Mouse (Mus musculus): ENCODE measurements around the gene Erc2. TPM values are rescaled to one million over a fixed set of nuclear protein-coding genes. Genes with fewer than 3 reads are reported as not detected.

The Erc2 gene
- polyA plus RNA-seq, 1 experiment from 2014 or later = 8.1 TPM

DNA sequence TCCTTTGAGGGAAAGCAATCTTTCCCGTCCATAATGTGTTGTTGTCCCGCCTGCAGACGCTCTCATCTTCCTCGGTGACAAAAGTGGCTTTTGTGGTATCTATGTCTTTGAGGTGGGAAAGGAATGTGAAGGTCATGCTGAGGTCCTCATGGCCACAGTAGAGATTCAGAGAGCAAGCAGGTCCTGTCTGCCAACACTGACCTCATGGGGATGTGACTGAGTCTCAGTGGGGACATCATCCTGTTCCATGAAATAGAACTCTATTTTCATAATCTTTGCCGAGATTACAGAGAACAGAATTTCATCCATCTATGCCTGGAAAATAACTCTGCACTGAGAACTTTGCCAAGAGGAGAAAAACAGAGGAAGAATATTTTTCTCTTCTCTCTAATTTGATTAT lies 324.0 kb downstream of the Erc2 start:
- H3K4me2 ChIP-seq = no peak overlapping the region
- H3K9me3 ChIP-seq = no peaks in the 10 kb centered on the region
- ATAC-seq (ENCODE audit: insufficient number of reproducible peaks, insufficient read depth, low FRiP score, low TSS enrichment, low read depth) = no peak
- peaks cover 9% of the 10 kb centered on the region for H3K4me1 ChIP-seq (replicated peaks)
- WGBS = 83% methylated on average over 5 of the region's 5 CpGs
- H3K36me3 ChIP-seq = no peaks in the 10 kb centered on the region
- no peaks in the 10 kb centered on the region for H3K27me3 ChIP-seq
- no peak overlapping the region for H3K9ac ChIP-seq (replicated peaks)
- no peak overlapping the region for H3K27ac ChIP-seq
- H3K4me3 ChIP-seq (replicated peaks) = no peak overlapping the region

DNA sequence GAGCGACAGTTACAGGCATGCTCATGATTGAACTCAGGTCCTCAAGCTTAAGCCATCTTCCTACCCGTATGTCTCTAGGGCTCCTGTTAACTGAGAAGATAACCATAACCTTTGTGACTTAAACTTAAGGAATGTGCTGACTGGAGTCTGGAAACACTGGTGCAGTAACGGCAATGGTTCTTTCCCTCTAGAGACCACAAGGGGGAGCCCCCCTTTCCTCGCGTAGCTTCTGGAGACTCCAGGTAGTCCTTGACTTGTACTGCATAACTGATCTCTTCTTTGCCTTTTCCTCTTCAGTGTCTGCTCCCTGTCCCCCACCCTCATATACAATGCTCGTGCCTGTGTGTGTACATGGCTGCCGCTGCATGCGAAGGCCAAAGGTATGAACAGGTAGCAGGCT lies 326.2 kb downstream of the Erc2 start:
- H3K9me3 ChIP-seq = no peaks in the 10 kb centered on the region
- H3K9ac ChIP-seq (replicated peaks) = no peak overlapping the region
- H3K4me3 ChIP-seq (replicated peaks) = no peak overlapping the region
- no peak overlapping the region for H3K4me2 ChIP-seq
- no peak overlapping the region for H3K27ac ChIP-seq
- peaks cover 12% of the 10 kb centered on the region for H3K4me1 ChIP-seq (replicated peaks)
- WGBS = 72% methylated on average over 8 of the region's 8 CpGs
- no peak for ATAC-seq (ENCODE audit: insufficient number of reproducible peaks, insufficient read depth, low FRiP score, low TSS enrichment, low read depth)
- no peaks in the 10 kb centered on the region for H3K27me3 ChIP-seq
- no peaks in the 10 kb centered on the region for H3K36me3 ChIP-seq

DNA sequence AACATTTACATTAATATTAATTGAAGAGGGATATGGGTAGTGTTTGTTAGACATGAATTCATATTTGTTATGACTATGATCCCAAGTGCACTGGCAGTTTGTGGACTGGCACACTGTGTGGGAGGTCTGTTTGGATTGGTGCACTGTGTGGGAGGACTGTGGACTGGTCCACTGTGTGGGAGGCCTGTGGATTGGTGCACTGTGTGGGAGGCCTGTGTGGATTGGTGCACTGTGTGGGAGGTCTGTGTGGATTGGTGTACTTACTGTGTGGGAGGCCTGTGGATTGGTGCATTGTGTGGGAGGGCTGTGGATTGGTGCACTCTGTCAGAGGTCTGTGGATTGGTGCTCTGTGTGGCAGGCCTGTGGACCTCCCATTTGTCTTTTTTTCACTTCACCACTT lies 331.6 kb downstream of the Erc2 start:
- Histone ChIP-seq H3K4me1 (replicated peaks) (peaks cover 3% of the 10 kb centered on the region; the same call in 1 of the 2 replicates), H3K9ac (replicated peaks) (no peak overlapping the region), H3K27ac (no peak overlapping the region), H3K36me3 (no peaks in the 10 kb centered on the region), H3K4me3 (replicated peaks) (no peak overlapping the region), H3K27me3 (0 out of 2 replicates have a peak, but pooled peaks cover 2% of the 10 kb centered on the region), H3K4me2 (no peak overlapping the region), H3K9me3 (0 out of 2 replicates have a peak, but pooled peaks cover under 1% of the 10 kb centered on the region)
- ATAC-seq (ENCODE audit: insufficient number of reproducible peaks, insufficient read depth, low FRiP score, low TSS enrichment, low read depth) = peak; percentile 31; the same call in 1 of the 2 replicates

DNA sequence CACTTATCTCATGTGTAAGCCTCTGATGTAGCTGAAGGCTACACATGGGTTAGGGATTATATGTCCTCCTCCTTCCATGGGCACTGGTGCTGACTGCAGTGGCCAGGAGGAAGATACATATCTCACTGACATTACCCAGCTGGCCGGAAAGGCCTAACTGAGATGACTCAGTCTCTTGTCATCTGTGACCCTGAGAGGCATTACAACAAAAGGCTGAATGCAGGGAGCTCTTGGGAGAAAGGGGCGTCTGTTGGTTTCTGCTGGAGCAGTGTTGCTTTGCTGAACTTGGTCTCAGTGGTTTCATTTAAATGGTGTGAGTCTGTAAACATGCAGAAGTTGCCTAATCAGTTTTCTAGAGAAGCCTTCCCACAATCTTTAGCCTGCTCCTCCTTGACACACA lies 334.6 kb downstream of the Erc2 start:
- H3K27me3 ChIP-seq = 0 out of 2 replicates have a peak, but pooled peaks cover 2% of the 10 kb centered on the region
- WGBS = 73% methylated on average over 2 of the region's 2 CpGs

DNA sequence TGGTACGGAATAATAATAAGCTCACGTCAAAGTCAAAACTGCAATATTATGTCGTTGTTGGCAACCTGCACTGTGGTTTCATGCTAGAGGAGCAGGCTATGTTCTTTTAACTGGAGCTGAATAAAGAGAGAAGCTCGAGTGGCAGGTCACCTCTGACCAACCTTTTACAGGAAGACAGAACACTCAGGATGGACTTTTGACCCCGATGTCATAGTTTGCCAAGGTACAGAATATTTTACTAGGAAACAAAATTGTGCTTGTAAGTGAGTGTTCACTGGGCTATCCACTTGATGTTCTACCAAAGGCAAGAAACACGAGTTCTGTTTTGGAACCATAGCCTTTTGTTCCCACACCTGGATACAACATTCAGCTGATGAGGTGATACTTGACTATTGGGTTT lies 351.5 kb downstream of the Erc2 start:
- no peak for ATAC-seq (ENCODE audit: insufficient number of reproducible peaks, insufficient read depth, low FRiP score, low TSS enrichment, low read depth)
- no peaks in the 10 kb centered on the region for H3K27me3 ChIP-seq
- no peak overlapping the region for H3K4me3 ChIP-seq (replicated peaks)
- no peaks in the 10 kb centered on the region for H3K36me3 ChIP-seq
- WGBS = 84% methylated on average over 6 of the region's 6 CpGs
- no peaks in the 10 kb centered on the region for H3K4me1 ChIP-seq (replicated peaks)
- no peaks in the 10 kb centered on the region for H3K9me3 ChIP-seq
- H3K4me2 ChIP-seq = no peak overlapping the region
- H3K9ac ChIP-seq (replicated peaks) = no peak overlapping the region
- H3K27ac ChIP-seq = no peak overlapping the region

More for the DNA sequence above, 334.6 kb downstream of the Erc2 start:
- H3K9ac ChIP-seq (replicated peaks) = no peak overlapping the region
- no peak overlapping the region for H3K4me2 ChIP-seq
- H3K9me3 ChIP-seq = 0 out of 2 replicates have a peak, but pooled peaks cover 5% of the 10 kb centered on the region
- H3K27ac ChIP-seq = no peak overlapping the region
- H3K4me3 ChIP-seq (replicated peaks) = no peak overlapping the region
- no peak for ATAC-seq (ENCODE audit: insufficient number of reproducible peaks, insufficient read depth, low FRiP score, low TSS enrichment, low read depth)
- H3K4me1 ChIP-seq (replicated peaks) = peaks cover 3% of the 10 kb centered on the region; the same call in 1 of the 2 replicates
- no peaks in the 10 kb centered on the region for H3K36me3 ChIP-seq

DNA sequence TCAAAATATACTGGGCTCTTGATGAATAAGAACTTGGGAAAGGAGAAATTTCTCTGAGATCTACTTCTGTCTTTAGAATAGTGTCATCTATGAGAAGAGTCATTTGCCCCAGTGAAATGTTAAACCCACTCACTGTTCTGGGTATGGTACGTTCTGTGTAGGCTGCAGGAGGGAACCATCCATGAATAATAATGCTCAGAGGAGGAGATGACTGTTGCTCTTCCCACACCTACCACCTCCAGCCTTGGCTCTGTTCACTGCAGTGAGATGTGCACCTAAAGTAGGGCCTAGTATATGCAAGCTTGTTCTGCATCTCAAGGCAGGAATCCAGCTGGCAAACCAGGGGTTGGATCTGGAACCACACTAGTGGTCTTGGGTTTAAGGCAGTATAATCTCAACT lies 353.4 kb downstream of the Erc2 start:
- WGBS = 80% methylated on average over 1 of the region's 1 CpGs
- Histone ChIP-seq H3K27me3 (no peaks in the 10 kb centered on the region), H3K27ac (no peak overlapping the region), H3K9ac (replicated peaks) (no peak overlapping the region), H3K4me1 (replicated peaks) (no peaks in the 10 kb centered on the region), H3K36me3 (no peaks in the 10 kb centered on the region), H3K4me3 (replicated peaks) (no peak overlapping the region), H3K4me2 (no peak overlapping the region), H3K9me3 (no peaks in the 10 kb centered on the region)
- ATAC-seq (ENCODE audit: insufficient number of reproducible peaks, insufficient read depth, low FRiP score, low TSS enrichment, low read depth) = no peak

DNA sequence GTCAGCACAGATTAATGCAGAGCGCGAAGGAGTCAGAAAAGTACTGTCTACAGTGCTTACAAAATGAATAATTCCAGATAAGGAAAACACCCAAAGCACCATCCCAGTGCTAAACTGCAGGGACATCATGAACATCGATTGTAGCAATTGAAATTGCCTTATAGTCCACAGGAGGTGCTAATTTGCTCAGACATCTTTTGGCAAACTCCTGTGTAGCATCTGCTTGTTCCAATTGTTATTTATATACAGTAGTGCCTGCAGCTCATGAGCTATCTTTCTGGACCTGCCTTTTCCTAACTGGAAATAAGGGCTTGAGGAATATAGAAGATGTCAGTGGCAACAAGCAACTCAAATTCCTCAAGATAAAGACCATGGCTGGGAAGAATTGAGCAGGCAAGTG lies 362.5 kb downstream of the Erc2 start:
- Histone ChIP-seq H3K9ac (replicated peaks) (no peak overlapping the region), H3K9me3 (no peaks in the 10 kb centered on the region), H3K4me3 (replicated peaks) (no peak overlapping the region), H3K4me1 (replicated peaks) (no peaks in the 10 kb centered on the region), H3K4me2 (no peak overlapping the region), H3K36me3 (no peaks in the 10 kb centered on the region), H3K27me3 (no peaks in the 10 kb centered on the region; the same call in 1 of the 2 replicates), H3K27ac (no peak overlapping the region)
- no peak for ATAC-seq (ENCODE audit: insufficient number of reproducible peaks, insufficient read depth, low FRiP score, low TSS enrichment, low read depth)
- WGBS = 73% methylated on average over 3 of the region's 3 CpGs

DNA sequence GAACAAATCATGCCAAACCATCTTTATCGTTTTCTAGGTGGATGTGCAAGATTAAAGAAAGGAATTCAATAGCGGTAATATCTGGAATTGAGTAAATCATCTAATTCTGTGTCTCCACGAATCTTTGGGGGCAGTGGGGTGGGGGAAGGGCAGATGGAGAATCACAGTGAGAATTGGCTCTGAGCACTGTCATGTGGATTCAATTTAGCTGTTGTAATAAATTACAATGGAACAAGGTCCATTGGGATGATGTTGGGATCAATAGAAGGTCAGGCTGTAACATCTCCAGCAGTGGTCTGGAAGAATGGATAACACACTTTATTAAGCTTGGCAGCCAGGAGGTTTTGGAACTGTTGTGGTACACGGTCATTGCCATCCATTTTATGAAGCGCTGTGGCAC lies 363.0 kb downstream of the Erc2 start:
- Histone ChIP-seq H3K4me2 (no peak overlapping the region), H3K27me3 (no peaks in the 10 kb centered on the region; the same call in 1 of the 2 replicates), H3K27ac (no peak overlapping the region), H3K9me3 (no peaks in the 10 kb centered on the region), H3K4me3 (replicated peaks) (no peak overlapping the region), H3K4me1 (replicated peaks) (no peaks in the 10 kb centered on the region), H3K9ac (replicated peaks) (no peak overlapping the region), H3K36me3 (no peaks in the 10 kb centered on the region)
- no peak for ATAC-seq (ENCODE audit: insufficient number of reproducible peaks, insufficient read depth, low FRiP score, low TSS enrichment, low read depth)
- 48% methylated on average over 5 of the region's 5 CpGs for WGBS

DNA sequence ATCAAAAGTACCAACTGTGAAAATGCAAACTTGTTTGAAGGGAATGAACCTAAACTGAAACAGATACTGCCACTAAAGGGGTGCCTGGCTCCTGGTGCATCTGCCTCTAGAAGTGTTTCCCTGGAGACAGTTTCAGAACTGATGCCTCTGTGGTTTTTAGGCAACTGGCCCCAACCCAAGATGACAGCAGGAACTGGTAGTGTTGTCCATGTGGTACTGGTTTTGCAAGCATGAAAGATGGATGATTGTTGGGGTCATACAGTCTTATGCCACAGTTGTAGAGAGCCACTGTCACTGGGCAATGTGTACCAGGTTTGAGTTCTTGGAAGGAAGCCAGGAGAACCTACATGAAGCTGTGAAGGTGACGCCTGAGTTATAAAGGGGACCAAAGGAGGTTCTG lies 365.2 kb downstream of the Erc2 start:
- Histone ChIP-seq H3K27me3 (no peaks in the 10 kb centered on the region; the same call in 1 of the 2 replicates), H3K9ac (replicated peaks) (no peak overlapping the region), H3K9me3 (no peaks in the 10 kb centered on the region), H3K27ac (no peak overlapping the region), H3K4me3 (replicated peaks) (no peak overlapping the region), H3K4me2 (no peak overlapping the region), H3K36me3 (no peaks in the 10 kb centered on the region), H3K4me1 (replicated peaks) (0 out of 2 replicates have a peak, but pooled peaks cover 7% of the 10 kb centered on the region)
- WGBS = 75% methylated on average over 1 of the region's 1 CpGs
- no peak for ATAC-seq (ENCODE audit: insufficient number of reproducible peaks, insufficient read depth, low FRiP score, low TSS enrichment, low read depth)

DNA sequence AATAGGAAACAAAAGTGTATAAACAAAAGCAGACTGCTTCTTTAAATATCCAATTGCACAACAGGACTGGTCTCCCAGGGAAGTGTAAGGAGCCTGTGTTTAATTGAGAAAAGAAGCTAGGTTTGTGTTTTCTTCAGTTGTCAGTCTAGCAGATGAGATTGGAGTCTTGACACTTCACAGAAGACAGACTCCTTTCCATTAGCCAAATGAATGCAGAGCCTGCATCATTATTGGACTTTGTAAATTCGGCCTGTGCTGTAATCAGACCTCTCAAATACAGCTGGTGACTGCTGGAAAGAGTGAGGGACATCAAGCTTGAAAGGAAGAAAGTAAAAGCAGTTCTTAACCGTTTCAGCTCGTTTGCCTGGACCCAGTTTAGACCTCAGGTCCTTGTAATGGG lies 376.3 kb downstream of the Erc2 start:
- no peak for ATAC-seq (ENCODE audit: insufficient number of reproducible peaks, insufficient read depth, low FRiP score, low TSS enrichment, low read depth)
- no peaks in the 10 kb centered on the region for H3K9me3 ChIP-seq
- no peak overlapping the region for H3K9ac ChIP-seq (replicated peaks)
- no peak overlapping the region for H3K4me2 ChIP-seq
- H3K4me3 ChIP-seq (replicated peaks) = no peak overlapping the region
- H3K27me3 ChIP-seq = no peaks in the 10 kb centered on the region
- 11% methylated on average over 3 of the region's 3 CpGs for WGBS
- 0 out of 2 replicates have a peak overlapping the region, but pooled peaks have one; percentile 23 for H3K27ac ChIP-seq
- H3K4me1 ChIP-seq (replicated peaks) = peaks cover 21% of the 10 kb centered on the region
- no peaks in the 10 kb centered on the region for H3K36me3 ChIP-seq

DNA sequence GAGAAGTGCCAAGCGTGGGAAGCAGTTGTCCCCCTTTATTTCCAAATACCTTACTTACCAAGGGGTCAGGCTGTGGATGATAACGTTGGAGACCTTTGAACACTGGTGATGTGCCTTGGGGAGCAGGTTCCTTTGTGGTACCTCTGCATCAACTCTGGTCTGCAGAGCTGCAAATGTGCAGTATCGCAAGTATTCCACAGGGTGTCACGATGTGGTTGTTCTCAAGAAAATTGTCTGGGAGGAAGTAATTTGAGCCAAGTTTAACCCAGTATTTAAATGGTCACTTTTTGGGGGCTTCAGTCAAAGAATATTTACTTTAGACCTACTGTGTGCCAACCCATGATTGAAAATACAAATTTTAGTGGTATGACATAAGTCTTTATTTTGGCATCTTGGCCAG lies 381.8 kb downstream of the Erc2 start:
- no peak overlapping the region for H3K4me2 ChIP-seq
- no peaks in the 10 kb centered on the region for H3K27me3 ChIP-seq
- H3K9me3 ChIP-seq = no peaks in the 10 kb centered on the region
- no peaks in the 10 kb centered on the region for H3K36me3 ChIP-seq
- H3K9ac ChIP-seq (replicated peaks) = no peak overlapping the region
- 38% methylated on average over 4 of the region's 4 CpGs for WGBS
- H3K4me3 ChIP-seq (replicated peaks) = no peak overlapping the region
- H3K4me1 ChIP-seq (replicated peaks) = 0 out of 2 replicates have a peak, but pooled peaks cover 10% of the 10 kb centered on the region
- H3K27ac ChIP-seq = no peak overlapping the region
- no peak for ATAC-seq (ENCODE audit: insufficient number of reproducible peaks, insufficient read depth, low FRiP score, low TSS enrichment, low read depth)

DNA sequence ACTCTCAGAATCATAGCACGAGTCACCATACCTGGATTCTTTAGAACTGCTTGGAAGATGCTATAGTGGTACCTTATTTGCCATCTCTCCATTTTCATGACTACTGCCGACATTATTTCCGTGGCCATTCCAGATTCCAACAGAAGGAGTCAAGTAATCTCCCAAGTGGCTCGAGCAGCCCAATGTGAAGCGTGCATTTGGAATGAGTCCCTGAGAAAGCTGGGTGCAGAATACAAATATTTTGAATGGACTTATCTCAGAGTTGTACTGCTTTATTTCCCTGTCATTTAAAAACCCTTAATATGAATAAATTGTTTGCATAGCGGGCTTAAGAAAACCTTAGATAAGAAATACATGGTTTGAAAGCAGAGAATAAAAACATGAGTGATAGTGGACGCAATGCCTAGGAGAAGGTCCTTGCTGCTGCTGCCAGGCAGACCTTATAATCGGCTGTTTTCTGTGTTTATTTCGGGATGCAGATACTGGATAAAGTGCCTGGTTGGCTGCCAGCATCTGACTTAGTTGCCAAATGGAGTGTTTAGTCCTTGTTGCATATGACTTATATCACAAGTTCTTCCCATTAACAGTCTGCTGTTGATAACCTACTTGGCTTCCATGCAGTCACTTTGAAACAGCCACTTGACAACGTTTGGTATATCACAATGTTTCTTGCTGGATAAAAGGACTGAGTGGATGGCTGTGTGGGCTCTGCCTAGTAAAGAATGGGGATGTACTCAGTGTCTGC lies 388.5 kb downstream of the Erc2 start:
- H3K9me3 ChIP-seq = no peaks in the 10 kb centered on the region
- H3K4me2 ChIP-seq = no peak overlapping the region
- H3K4me3 ChIP-seq (replicated peaks) = no peak overlapping the region
- H3K36me3 ChIP-seq = no peaks in the 10 kb centered on the region
- no peaks in the 10 kb centered on the region for H3K27me3 ChIP-seq
- no peak overlapping the region for H3K9ac ChIP-seq (replicated peaks)
- 86% methylated on average over 10 of the region's 10 CpGs for WGBS
- no peak overlapping the region for H3K27ac ChIP-seq
- ATAC-seq (ENCODE audit: insufficient number of reproducible peaks, insufficient read depth, low FRiP score, low TSS enrichment, low read depth) = no peak
- H3K4me1 ChIP-seq (replicated peaks) = no peaks in the 10 kb centered on the region
